Mouse (Mus musculus) stomach, embryonic 15.5 days (tissue): ENCODE measurements at regions not wholly inside any gene's neighbourhood (a gene's known extent, or its start where the extent isn't known, plus 50 kb on each side); places are given as distances from the start of the nearest gene placed in this dataset.

Source experiments
- ATAC-seq: fragments of 200-750 bp; cut with Nextera tagmentation; 2 replicates; pipeline ENCODE4 v1.8.0; 2017; ENCODE audit warnings: low read depth, moderate number of reproducible peaks, moderate TSS enrichment; ENCODE audit not compliant: insufficient read depth, low FRiP score
- H3K27ac ChIP-seq: fragments of 300-500 bp; sonication (generic); 2 replicates; pipeline ENCODE4 v1.5.1; 2015; ENCODE audit warnings: mild to moderate bottlenecking, inconsistent platforms
- H3K27me3 ChIP-seq: fragments of 300-500 bp; sonication (generic); replicated peaks from 2 replicates; pipeline ENCODE4 v1.6.1; 2015; ENCODE audit warnings: inconsistent platforms
- H3K36me3 ChIP-seq: fragments of 300-500 bp; sonication (generic); 2 replicates; pipeline ENCODE4 v1.6.1; 2015; ENCODE audit warnings: inconsistent platforms
- H3K4me1 ChIP-seq: fragments of 300-500 bp; sonication (generic); 2 replicates; pipeline ENCODE4 v1.6.1; 2015; ENCODE audit warnings: inconsistent platforms
- H3K4me2 ChIP-seq: fragments of 300-500 bp; sonication (generic); 2 replicates; pipeline ENCODE4 v1.6.1; 2015; ENCODE audit warnings: mild to moderate bottlenecking, inconsistent platforms
- H3K4me3 ChIP-seq: fragments of 300-500 bp; sonication (generic); replicated peaks from 2 replicates; pipeline ENCODE4 v1.5.1; 2015; ENCODE audit warnings: inconsistent platforms
- H3K9ac ChIP-seq: fragments of 300-500 bp; sonication (generic); 2 replicates; pipeline ENCODE4 v1.6.1; 2015; ENCODE audit warnings: inconsistent platforms
- H3K9me3 ChIP-seq: fragments of 300-500 bp; sonication (generic); 2 replicates; pipeline ENCODE4 v1.6.1; 2016; ENCODE audit warnings: inconsistent platforms
- WGBS: fragments of 180-500 bp; shearing (Covaris S2); methylation state at CpG from one replicate; pipeline ENCODE4 v1.1.7; 2015; 5-methylcytosine and 5-hydroxymethylcytosine counted together

- ATAC-seq, result no peak
- Histone ChIP-seq H3K4me3 (no peak overlapping the region), H3K36me3 (no peaks in the 10 kb centered on the region), H3K9ac (no peak overlapping the region), H3K9me3 (no peaks in the 10 kb centered on the region), H3K27me3 (no peaks in the 10 kb centered on the region), H3K4me2 (no peak overlapping the region), H3K4me1 (peaks cover 14% of the 10 kb centered on the region; the same call in 1 of the 2 replicates), H3K27ac (no peak overlapping the region)
- WGBS, result 90% methylated on average over 6 of the region's 6 CpGs
Observed at GRCm38 (mm10) chr13:44243211-44243610, 458.6 kb downstream of the Cd83 start.

DNA sequence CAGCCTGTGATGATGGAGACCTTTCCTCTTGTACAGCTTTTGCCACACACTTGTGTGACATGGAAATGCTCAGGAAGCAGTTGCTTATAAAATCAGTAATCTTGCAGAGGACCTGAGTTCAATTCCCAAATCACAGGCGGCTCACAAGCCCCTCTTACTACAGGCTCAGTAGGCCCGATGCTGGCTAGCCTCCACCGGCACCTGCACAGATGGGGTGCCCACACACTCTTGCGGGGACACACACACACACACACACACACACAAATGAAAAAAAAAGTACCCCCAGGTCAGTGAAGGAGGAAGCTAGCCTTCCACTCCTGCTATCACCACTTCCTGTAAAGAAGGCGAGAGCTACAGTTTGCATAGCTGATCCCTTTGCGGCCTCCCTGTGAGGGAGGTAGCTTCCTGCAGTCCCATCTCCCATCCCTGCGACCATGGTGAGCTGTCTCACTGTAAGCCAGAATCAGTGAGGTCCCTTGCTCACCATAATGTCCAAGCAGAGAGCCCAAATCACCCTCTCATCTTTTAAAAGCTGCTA lies 462.2 kb downstream of the Cd83 start:
- Histone ChIP-seq H3K27me3 (no peaks in the 10 kb centered on the region), H3K27ac (no peak overlapping the region), H3K4me3 (no peak overlapping the region), H3K9ac (no peak overlapping the region), H3K36me3 (no peaks in the 10 kb centered on the region), H3K9me3 (no peaks in the 10 kb centered on the region), H3K4me1 (peaks cover 16% of the 10 kb centered on the region; the same call in 1 of the 2 replicates), H3K4me2 (no peak overlapping the region)
- ATAC-seq, result no peak
- whole genome bisulfite sequencing, result 78% methylated on average over 7 of the region's 7 CpGs

- Histone ChIP-seq H3K9ac (no peak overlapping the region), H3K27me3 (no peaks in the 10 kb centered on the region), H3K27ac (peak overlapping the region; percentile 61), H3K4me2 (no peak overlapping the region), H3K9me3 (no peaks in the 10 kb centered on the region), H3K36me3 (no peaks in the 10 kb centered on the region), H3K4me3 (no peak overlapping the region), H3K4me1 (peaks cover 16% of the 10 kb centered on the region; the same call in 1 of the 2 replicates)
- WGBS, result 62% methylated on average over 11 of the region's 11 CpGs
- ATAC-seq, result no peak
Observed at GRCm38 (mm10) chr13:44247861-44248260, 463.3 kb downstream of the Cd83 start.

GRCm38 (mm10) chr13:44248401-44248800 lies 463.8 kb downstream of the Cd83 start:
- peak overlapping the region; percentile 61 for H3K27ac ChIP-seq
- H3K4me1 ChIP-seq, result peaks cover 16% of the 10 kb centered on the region; the same call in 1 of the 2 replicates
- no peaks in the 10 kb centered on the region for H3K27me3 ChIP-seq
- no peaks in the 10 kb centered on the region for H3K9me3 ChIP-seq
- ATAC-seq, result no peak
- no peak overlapping the region for H3K9ac ChIP-seq
- H3K4me2 ChIP-seq, result no peak overlapping the region
- no peak overlapping the region for H3K4me3 ChIP-seq
- H3K36me3 ChIP-seq, result no peaks in the 10 kb centered on the region
- 15% methylated on average over 8 of the region's 8 CpGs for WGBS

GRCm38 (mm10) chr13:44249119-44249518 lies 464.5 kb downstream of the Cd83 start:
- WGBS, result 72% methylated on average over 2 of the region's 2 CpGs
- no peak for ATAC-seq

DNA sequence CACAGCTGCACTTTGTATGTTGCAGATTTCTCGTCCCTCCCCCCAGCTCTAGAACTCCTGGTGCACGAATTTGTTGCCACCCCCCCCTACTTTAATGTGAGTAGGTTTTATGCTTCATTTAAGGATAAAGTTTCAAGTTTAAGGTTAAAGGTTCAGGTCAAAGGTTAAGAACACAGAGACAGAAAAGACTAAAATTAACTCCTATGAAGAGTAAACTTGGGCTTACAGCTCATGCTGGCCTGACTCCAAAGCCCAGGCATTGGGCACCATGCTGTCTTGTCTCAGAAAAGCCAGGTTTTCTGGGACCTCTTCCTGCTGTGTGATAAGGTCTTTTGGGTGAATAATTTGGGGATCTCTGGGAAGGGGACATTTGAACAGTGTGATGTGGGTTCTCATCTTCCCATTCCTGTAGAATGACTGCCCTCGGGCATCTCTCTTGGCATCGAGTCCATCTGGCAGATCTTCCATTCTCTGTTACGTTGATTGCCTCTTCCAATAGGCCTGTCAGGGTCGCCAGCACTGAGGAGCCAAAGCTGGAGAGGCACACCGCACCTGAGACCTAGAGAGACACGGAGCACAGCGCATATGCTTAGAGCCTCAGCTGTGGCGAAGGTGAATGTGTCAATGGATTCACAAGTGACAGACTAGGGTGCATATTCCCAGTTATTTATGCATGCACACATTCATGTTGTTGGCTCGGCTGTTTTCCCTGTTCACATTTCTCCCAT lies 466.1 kb downstream of the Cd83 start:
- Histone ChIP-seq H3K27me3 (no peaks in the 10 kb centered on the region), H3K36me3 (no peaks in the 10 kb centered on the region), H3K4me3 (no peak overlapping the region), H3K9ac (no peak overlapping the region), H3K9me3 (no peaks in the 10 kb centered on the region), H3K27ac (no peak overlapping the region), H3K4me2 (no peak overlapping the region), H3K4me1 (peaks cover 16% of the 10 kb centered on the region; the same call in 1 of the 2 replicates)
- ATAC-seq, result no peak
- WGBS, result 85% methylated on average over 11 of the region's 11 CpGs

More at GRCm38 (mm10) chr13:44249119-44249518, 464.5 kb downstream of the Cd83 start:
- Histone ChIP-seq H3K36me3 (no peaks in the 10 kb centered on the region), H3K4me3 (no peak overlapping the region), H3K4me1 (peaks cover 16% of the 10 kb centered on the region; the same call in 1 of the 2 replicates), H3K9me3 (no peaks in the 10 kb centered on the region), H3K27ac (no peak overlapping the region), H3K9ac (no peak overlapping the region), H3K27me3 (no peaks in the 10 kb centered on the region), H3K4me2 (no peak overlapping the region)

- H3K9ac ChIP-seq, result no peak overlapping the region
- no peaks in the 10 kb centered on the region for H3K36me3 ChIP-seq
- no peaks in the 10 kb centered on the region for H3K27me3 ChIP-seq
- no peak overlapping the region for H3K4me2 ChIP-seq
- no peak overlapping the region for H3K4me3 ChIP-seq
- WGBS, result 78% methylated on average over 1 of the region's 1 CpGs
- peaks cover 16% of the 10 kb centered on the region; the same call in 1 of the 2 replicates for H3K4me1 ChIP-seq
- no peak overlapping the region for H3K27ac ChIP-seq
- ATAC-seq, result no peak
- no peaks in the 10 kb centered on the region for H3K9me3 ChIP-seq
Observed at GRCm38 (mm10) chr13:44251503-44251902, 466.9 kb downstream of the Cd83 start.

GRCm38 (mm10) chr13:44252496-44252895 lies 467.9 kb downstream of the Cd83 start:
- no peak overlapping the region for H3K4me3 ChIP-seq
- H3K4me2 ChIP-seq, result no peak overlapping the region
- H3K36me3 ChIP-seq, result no peaks in the 10 kb centered on the region
- no peak overlapping the region for H3K27ac ChIP-seq
- H3K4me1 ChIP-seq, result peaks cover 16% of the 10 kb centered on the region; the same call in 1 of the 2 replicates
- H3K9me3 ChIP-seq, result no peaks in the 10 kb centered on the region
- H3K27me3 ChIP-seq, result no peaks in the 10 kb centered on the region
- no peak overlapping the region for H3K9ac ChIP-seq
- 83% methylated on average over 3 of the region's 3 CpGs for WGBS
- ATAC-seq, result no peak

GRCm38 (mm10) chr13:44258422-44258821 lies 470.9 kb upstream of the Jarid2 start:
- Histone ChIP-seq H3K9me3 (no peaks in the 10 kb centered on the region), H3K36me3 (no peaks in the 10 kb centered on the region), H3K27ac (no peak overlapping the region), H3K27me3 (no peaks in the 10 kb centered on the region), H3K4me1 (no peaks in the 10 kb centered on the region; the same call in 1 of the 2 replicates), H3K4me3 (no peak overlapping the region), H3K4me2 (no peak overlapping the region), H3K9ac (no peak overlapping the region)
- no peak for ATAC-seq
- 82% methylated on average over 10 of the region's 10 CpGs for WGBS

- Histone ChIP-seq H3K4me2 (no peak overlapping the region), H3K27ac (no peak overlapping the region), H3K4me3 (no peak overlapping the region), H3K36me3 (no peaks in the 10 kb centered on the region), H3K9me3 (no peaks in the 10 kb centered on the region), H3K27me3 (no peaks in the 10 kb centered on the region), H3K4me1 (no peaks in the 10 kb centered on the region; the same call in 1 of the 2 replicates), H3K9ac (no peak overlapping the region)
- 49% methylated on average over 6 of the region's 6 CpGs for WGBS
- no peak for ATAC-seq
Observed at GRCm38 (mm10) chr13:44260039-44260438, 469.2 kb upstream of the Jarid2 start.

DNA sequence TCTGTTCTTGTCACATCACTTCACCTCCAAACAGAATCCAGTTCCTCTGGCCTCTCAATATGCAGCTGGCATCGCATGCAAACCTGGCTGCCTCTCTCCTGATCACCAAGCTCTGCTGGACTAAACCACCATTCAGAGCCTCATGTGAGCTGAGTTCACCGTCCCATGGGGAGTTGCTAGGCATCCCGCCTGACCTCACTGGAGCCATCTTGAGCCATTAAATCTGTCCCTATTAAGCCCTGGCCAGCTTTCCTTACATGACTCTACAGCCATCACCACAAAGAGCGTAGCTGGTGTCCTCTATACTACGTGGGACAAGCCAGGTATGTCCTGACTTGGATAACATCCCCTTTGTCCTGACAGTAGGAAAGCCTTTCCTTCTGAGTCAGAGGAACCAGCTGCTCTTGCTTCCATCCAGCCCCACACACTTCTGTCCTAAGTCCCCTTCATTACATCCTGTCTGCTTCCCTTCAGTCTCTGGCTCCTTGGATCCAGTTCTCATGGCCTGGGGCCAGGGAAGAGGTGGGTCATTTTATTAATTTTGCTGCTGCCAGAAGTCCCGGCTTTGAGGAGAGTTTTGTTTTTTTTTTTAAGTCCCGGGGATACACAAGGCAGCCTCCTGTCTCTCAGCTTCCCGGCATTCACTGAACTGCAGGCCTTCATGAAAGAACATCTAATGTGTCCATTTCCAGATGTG lies 468.5 kb upstream of the Jarid2 start:
- ATAC-seq, result no peak
- 56% methylated on average over 8 of the region's 8 CpGs for WGBS

More for the DNA sequence above, 468.5 kb upstream of the Jarid2 start:
- Histone ChIP-seq H3K4me3 (no peak overlapping the region), H3K27ac (peak overlapping the region; percentile 62), H3K4me2 (no peak overlapping the region), H3K36me3 (no peaks in the 10 kb centered on the region), H3K4me1 (no peaks in the 10 kb centered on the region; the same call in 1 of the 2 replicates), H3K9me3 (no peaks in the 10 kb centered on the region), H3K9ac (no peak overlapping the region), H3K27me3 (no peaks in the 10 kb centered on the region)
